Mouse (Mus musculus) adrenal gland, postnatal 4 days (tissue): ENCODE measurements around the gene Mtcl1. TPM values are rescaled to one million over a fixed set of nuclear protein-coding genes. Genes with fewer than 3 reads are reported as not detected.

Experiments used
- DNase-seq, 2 experiments: peaks; one replicate each; pipeline ENCODE4 v3.0.0; 2021 to 2022; ENCODE audit warnings: low spot score in 2 of 2, mixed read lengths in 2 of 2
- long read RNA-seq, 2 experiments: library from polyadenylated mRNA; stranded (forward); transcript quantifications; one replicate each; pipeline ENCODE4 v2.0.0; 2021
- total RNA-seq, 2 experiments: library from RNA; stranded (reverse); gene quantifications; 2 replicates each; pipeline ENCODE4 v1.2.3; 2021

Mtcl1 gene
- 10 to 100 TPM; 20.5 to 21.7 TPM for total RNA-seq
- long read RNA-seq, experiment 1, full-length matches to known transcripts, result 4 of 5 reads
- long read RNA-seq, experiment 1, partial matches to known transcripts, result 1 of 5 reads
- long read RNA-seq, experiment 1, other reads (novel, unspliced or antisense), result 0 of 5 reads
- long read RNA-seq, experiment 2, full-length matches to known transcripts, result 3 of 17 reads
- long read RNA-seq, experiment 2, partial matches to known transcripts, result 9 of 17 reads
- long read RNA-seq, experiment 2, other reads (novel, unspliced or antisense), result 5 of 17 reads

DNA sequence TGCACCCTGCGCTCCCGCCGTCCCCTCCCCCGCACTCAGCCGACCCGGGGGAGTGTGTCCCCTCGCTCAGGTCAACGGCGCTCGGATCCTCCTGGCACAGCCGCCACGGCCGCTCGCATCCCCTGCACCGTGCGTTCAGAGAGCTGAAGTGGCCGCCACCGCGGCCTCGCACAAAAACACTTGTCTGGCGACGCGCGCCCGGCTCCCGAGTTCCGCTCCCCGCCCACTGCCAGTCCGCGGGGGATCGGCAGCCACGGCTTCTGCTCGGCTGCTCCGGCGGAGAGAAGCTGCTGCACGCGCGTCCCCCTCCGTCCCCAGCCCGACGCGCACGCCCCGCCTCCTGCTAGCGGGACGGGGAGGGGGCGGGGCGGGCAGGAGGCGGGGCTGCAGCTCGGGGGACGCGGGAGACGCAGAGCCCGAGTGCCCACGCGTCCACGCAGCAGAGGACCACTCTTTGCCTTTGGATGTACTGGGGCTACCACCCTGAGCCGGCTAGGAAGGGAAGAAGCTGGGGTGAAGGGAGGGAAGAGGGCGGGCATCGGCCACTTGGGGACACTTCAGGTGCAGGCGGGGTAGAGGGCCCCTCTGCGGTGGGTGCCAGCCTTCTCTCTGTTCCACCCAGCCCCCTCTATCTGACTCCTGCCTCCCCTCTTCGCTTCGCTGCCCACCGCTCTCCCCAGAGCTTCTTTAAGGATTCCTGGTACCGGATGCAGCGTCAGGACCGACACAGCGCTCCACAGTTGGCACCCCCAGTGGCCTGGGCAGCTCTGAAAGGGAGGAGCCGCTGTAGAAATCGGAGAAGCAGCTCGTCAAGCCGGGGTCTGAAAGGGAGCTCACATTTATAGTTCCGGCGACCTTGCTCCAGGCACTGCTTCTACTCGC, at the start of gene Mtcl1:
Gene Mtcl1, minus strand, starts transcription at position 291 of the 882 bp plus-strand sequence.
- peak; percentile 35 to 48 for DNase-seq

DNA sequence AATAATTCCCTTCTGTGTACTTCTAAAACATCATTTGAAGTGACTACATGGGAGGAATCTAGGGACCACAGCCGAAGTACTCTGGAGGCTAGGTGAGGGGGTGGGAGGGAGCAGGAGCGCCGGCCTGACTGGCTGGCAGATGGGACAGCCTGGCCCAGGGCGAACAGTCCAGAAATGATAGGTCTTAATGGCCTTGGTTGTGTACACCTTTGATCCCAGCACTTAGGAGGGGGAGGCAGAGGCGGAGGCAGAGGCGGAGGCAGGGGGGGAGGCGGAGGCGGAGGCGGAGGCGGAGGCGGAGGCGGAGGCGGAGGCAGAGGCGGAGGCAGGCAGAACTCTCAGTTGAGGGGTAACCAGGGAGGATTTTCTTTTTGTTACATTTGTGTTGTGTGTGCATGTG, 49.0 kb upstream of the Mtcl1 start:
- no peak for DNase-seq

DNA sequence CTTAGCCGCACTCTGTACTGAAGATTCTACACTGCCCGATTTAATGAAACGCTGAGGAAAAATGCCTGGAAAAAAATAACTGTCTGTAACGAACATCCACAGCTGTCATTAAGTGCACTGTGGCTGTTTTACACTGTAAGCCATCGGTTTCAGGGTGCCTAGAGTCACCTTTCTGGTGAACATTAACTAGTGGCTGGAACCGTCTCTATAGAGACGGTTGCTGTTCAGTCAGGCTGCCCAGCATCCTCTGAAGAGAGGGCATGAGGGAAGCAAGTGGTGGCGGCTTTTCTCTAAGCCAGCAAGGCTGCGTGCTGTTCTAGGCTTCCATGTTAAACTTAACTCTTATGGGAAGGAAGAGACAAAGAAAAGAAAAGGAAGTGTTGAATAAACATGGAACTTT, 47.0 kb upstream of the Mtcl1 start:
- no peak for DNase-seq

DNA sequence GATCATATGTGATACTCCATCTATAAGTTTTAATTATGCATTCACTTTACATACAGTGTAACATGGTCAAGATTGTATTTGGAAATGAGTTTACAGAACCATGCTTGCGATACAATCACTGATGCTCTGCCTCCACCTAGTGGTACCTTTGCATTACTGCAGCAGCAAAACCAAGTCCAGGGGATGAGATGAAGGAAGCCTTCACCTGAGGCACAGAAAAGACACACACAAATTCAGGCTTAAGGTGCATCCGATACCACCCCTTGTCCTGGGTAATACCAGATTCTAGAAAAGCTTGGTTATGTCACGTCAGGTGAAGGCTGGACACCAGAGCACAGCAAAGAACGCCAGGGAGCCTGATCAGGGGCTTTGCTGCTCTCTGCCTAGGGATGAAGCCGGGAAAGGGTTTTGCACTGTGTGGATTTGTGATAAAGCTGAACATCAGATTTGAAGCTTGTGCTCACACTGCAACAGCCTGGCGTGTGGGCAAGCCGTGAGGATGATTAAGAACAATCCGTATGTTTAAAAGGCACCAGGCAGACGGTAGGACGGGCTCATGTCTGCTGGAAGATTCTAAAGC, 40.6 kb upstream of the Mtcl1 start:
- no peak for DNase-seq

DNA sequence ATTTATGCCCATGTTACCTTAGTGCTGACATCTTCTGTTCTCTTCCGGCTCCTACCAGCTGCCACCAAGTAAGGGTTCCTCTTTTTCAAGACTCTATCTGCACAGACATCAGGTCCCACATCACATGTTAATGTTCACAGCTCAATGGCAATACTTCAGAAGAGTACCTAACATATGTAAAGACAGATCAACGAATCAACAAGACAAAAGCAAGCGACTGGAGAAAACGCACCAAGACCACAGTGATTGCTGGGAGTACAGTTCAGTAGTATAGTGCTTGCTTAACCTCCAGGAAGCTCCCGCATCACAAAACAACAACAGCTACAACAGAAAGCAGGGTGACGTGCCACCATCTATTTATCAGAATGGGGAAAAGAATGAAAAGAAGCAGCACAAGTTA, 37.0 kb upstream of the Mtcl1 start:
- no peak for DNase-seq

DNA sequence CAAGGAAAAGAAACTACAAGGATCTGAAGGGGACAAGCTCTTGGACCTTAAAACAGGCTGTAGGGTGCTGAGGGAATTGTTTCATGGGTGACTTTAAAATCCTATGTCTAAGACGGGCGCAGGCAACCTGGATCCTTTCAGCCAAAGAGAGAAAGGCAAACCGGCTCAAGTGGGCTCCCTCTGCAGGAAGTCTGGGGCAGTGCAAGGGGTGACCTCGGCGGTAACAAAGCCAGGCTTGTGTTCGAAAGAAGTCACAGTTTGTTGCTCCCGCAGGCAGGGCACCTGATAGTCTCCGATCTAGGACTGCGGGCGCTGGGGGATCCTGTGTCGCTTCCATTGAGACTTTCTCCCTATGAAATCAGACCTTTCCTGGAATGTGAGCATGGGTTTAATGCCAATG, 36.2 kb upstream of the Mtcl1 start:
- DNase-seq, result no peak

DNA sequence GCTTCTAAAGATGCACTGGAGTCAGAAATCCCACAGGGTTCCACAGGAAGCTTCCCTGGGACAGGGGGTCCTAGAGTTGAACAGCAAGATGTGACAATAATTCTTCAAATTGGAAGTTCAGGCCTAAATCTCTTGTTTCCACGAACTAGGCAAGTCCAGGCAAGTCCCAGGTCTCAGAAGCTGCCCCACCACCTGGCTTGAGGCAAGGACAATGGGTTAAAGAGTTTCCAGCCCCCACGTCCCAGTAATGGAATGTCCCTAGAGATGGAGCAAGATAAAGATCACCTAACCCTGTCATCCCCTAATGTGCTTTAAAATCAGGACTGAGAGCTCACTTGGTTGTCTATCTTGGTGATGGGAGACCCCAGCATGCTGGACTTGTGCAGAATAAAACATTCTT, 35.4 kb upstream of the Mtcl1 start:
- DNase-seq, result no peak

DNA sequence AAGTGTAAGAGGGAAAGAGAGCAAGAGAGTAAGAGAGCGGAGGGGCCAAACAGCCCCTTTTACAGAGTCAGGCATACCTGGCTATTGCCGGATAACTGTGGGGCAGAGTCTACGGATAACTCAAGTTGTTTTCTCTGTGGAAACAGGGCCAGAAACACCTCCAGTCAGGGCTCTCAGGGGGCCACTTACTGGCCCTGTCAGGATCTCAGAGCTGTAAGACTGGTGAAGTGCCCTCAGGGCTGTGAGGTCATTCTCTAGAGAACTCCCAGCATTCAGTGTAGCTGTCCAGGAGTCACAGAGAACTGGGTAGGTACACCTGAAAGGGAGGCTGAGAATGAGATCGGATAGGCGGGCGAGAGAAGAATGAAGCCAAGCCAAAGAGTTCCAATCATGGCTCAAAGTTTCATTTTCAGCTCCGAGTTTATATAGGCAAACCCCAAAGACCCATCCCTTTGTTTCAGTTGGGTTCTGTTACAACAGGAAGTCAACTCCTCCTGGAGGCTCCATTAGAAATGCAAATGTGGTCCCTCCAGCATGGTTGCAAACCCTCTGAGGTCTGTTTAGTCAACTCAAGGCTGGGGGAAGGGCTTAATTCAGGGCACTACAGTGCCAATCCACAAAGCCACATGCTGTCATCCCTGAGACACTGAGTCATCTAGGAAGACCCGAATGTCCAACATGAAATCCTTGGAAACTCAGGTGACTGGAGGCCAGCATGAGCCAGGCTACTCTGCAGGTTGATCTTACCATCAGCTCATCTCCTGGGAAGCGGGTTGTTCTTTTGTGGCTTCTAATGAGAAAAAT, 34.3 kb upstream of the Mtcl1 start:
- no peak for DNase-seq

DNA sequence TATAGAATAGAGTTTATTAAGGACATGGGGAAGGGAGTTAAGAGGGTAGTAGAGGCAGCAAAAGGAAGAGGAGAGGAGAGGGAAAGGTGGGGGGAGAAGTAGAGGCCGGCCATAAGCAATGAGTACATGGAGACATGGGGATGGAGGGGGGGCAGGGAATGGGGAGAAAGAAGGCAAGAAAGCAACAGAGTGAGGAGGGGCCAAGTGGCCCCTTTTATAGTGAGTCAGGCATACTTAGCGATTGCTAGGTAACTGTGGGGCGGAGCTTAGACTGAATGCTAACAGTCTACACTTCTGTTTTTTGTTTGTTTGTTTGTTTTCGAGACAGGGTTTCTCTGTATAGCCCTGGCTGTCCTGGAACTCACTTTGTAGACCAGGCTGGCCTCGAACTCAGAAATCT, 31.7 kb upstream of the Mtcl1 start:
- DNase-seq, result no peak

DNA sequence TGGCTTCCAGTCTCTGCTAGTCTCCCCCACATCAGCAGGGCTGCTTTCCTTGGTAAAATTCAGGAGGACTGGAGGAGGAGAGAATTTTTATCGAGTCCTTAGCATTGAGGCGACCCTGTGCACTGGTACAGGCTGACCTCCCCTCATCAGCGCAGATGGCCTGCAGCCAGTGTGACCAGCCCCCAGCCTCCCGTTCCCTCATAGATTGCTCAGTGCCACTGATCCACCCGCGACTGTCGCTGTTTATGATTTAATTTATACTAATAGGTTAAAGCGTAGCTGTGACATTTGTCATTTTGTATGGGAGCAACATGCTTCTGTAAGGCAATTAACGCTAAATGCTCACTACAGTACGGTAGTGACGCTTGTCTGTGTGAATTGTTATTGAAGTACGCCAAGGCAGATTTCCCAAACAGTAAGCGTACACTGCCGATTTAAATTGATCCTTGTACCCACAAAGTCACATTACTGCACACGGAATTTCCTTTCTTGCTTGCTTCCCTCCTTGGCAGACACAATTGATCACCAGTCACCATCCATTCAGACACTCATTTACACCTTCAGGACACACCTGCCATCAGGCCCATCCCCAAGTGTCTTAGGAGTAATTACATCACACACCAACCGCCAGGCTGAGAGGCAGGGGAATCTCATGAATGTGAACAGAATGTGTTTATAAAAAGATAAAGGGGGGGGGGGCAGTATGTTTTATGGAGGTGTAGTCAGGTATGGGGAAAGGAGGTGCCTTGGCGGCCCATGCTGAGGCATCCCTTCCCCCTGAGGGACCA, 31.1 kb upstream of the Mtcl1 start:
- DNase-seq, result no peak

DNA sequence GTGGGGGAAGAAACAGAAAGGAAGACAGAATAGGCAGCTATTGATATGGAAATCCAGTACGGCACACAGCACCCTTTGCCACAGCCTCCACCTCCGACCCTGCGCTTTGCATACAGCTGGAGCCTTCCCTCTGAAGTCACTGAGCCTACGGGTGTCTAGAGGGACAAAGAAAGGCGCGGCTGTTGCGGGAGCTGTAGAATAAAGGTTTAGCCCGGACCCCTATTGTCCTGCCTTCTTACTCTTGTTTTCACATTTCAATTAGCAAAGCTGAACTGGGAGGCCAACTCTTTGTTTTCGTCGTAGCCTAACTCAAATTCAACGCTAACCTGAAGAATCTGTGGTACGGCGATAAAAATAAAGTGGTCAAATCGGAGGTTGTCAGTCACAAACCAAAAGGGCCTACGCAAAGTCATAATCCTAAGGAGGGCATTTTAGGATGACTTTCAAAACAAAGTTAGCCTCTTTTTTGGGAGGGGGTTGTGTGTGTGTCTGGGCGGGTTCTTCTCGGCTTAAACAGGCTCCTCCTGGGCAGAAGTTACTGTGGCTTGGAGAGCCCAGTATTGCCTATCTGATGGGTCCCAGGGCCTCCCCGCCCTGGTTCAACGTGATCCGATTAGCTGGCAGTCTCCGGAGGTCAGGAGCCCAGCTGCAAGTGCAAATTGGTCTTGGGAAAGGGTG, 30.4 kb upstream of the Mtcl1 start:
- no peak for DNase-seq

DNA sequence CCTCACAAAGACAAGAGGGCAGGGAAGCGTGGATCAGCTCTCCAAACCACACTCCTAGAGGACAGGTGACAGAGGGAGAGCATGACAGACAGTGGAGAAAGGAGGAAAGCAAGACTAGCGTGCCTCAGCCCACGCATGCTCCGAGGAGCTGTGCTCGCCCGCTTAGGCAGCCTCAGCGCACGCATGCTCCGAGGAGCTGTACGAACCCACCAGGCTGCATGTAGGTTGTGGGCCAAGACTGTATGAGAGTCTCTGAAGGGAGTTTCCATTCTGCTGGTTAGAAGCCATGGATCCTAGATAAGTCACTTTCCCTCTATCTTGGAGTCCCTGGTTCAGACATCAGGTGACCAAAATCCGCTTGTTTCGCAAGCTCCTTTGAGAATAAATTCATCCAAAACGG, 29.8 kb upstream of the Mtcl1 start:
- no peak for DNase-seq

DNA sequence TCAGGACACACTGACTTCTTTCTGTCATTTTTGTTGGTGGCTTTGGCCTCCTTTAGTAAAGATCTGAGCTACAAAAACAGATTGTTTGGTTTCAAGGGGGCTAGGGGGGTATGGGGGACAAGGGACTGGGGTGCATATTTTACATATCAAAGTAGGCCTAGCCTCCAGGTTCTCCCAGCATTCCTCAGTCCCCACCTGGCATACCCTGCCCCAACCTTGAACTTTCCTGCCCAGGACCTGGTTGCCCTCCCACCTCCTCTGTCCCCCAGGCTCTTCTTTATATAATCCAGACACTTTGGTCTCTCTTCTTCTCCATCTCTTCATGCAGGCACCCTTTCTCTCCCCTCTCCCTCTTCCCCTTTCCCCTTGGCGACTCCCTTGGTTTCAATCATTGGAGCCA, 23.7 kb upstream of the Mtcl1 start:
- DNase-seq, result no peak

DNA sequence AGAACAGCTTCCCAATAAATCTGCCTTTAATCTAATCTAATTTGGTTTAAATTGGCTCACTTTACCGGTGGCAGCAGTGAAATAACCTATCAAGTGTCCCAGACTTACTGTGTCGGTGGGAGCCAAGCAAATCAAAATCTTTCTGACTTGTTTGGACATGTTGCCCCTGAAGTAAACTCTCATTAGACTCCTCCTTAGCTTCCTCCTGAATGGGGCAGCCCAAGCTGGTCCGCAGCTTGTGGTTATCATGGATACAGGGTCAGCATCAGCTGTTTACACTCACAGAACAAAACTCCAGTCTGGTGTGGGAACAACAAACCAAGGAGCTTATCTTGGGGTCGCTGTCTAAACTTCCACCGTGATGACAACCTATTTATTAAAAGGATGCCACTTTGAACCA, 22.2 kb upstream of the Mtcl1 start:
- DNase-seq, result no peak

DNA sequence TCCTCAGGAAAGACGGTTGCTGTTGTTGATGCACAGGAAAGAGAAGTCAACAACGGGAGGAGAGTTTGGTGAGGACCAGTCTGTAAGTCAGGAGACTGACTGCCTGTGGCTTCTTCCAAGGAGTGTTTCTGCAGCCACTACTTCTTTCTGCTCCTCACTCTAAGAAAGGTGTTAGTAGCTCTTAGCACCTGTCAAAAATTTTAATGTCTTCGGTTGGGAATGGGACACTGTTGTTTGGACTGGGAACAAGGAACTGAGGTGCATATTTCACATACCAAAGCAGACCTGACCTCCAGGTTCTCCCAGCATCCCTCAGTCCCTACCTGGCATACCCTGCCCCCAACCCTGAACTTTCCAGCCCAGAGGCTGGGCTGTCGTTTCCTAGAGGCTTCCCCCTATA, 21.7 kb upstream of the Mtcl1 start:
- no peak for DNase-seq

DNA sequence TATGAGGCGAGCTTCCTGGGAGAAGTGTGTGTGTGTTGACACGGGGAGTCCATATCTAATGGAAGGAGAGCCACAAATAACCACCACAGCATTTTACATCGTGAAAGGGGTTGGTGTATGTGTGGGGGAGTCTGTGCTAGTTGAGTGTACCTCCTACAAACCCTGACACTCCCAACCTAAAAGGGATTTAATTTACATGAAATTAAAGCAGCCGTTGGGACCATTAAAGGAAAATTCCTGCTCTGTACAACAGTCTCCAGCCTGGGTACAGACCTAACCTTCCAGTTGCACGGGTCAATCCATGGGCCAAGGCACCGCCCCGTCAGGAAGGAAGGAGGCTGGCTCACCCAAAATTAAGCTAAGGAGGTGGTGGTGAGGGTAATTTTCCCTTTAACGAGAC, 20.5 kb upstream of the Mtcl1 start:
- DNase-seq, result no peak

DNA sequence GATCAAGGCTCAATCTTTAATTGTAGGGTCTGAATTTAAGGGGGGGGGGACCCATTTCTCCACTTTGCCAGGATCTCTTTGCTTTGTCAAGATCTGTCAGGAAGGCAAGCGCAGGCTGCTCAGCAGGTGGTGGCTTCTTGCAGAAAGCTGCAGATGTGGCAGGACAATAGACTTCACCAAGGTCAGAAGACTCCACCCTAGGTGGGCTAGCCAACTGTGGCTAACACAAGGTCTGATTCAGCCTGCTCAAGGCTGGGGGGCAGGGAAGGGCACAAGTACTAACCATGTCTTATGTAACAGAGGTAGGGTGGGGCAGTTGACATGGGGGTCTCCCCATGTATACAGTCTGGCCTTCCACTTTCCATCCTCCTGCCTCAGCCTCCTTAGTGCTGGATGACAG, 7.7 kb upstream of the Mtcl1 start:
- no peak for DNase-seq

DNA sequence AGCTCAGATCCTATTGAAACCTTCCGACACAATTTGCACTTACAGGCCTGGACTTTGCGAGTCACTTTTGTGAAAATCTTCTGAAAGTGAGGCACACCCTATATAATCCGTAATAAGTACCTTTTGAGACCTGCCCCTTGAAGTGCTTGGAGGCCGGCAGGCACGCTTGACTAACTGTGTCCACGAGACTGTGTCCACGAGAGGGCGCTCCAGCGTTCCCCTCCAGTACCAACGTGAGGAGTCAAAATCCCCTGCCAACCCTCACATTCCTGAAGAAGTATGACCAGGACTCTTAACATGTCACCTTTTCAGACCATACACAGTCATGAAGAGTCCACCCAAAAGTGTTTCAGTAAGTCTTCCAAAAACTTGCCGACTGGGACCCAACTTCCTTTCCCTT, 1.6 kb upstream of the Mtcl1 start:
- peak; percentile 65 to 78 for DNase-seq

DNA sequence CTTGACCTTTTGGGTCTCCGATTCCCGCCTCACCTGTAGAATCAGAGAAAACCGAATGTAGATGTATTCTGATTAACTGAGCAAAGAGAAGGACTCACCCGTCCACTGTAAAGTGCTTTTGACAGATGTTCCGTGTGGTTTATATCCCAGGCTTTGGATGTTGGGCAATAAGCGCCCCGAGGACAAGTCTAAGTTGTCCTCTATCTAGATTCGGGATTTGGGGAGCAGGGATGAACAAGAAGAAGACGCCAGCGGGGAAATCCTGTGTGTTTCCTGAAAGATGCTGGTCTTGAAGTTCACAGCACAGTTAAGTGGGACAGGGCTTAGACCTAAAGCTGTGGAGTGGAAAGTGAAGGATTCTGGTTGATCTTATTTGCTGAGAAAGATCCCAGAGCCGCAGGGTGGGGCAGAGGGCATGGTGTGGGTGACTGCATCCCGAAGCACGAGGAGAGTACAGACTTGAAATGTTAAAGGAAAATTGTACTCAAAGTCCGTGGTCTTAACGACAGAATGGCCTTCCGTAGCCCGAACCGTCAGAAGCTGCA, 1.0 kb upstream of the Mtcl1 start:
- no peak for DNase-seq
